Mouse (Mus musculus) limb, embryonic 10.5 days (tissue): ENCODE data around the gene Olfr686. TPM values are rescaled to one million over a fixed set of nuclear protein-coding genes. Genes with fewer than 3 reads are reported as not detected.

Experiments
- DNase-seq: peaks from one replicate; pipeline ENCODE4 v3.0.0-alpha.2; 2017; ENCODE audit warnings: low spot score
- H3K27ac ChIP-seq: fragments of 300-500 bp; sonication (generic); 2 replicates; pipeline ENCODE4 v1.5.1; 2016; ENCODE audit warnings: mild to moderate bottlenecking
- H3K27me3 ChIP-seq: fragments of 300-500 bp; sonication (generic); 2 replicates; pipeline ENCODE4 v1.6.1; 2016; ENCODE audit warnings: low read depth, mild to moderate bottlenecking; ENCODE audit not compliant: poor library complexity, severe bottlenecking
- H3K36me3 ChIP-seq: fragments of 300-500 bp; sonication (generic); 2 replicates; pipeline ENCODE4 v1.6.1; 2016; ENCODE audit warnings: mild to moderate bottlenecking, moderate library complexity
- H3K4me1 ChIP-seq: fragments of 300-500 bp; sonication (generic); 2 replicates; pipeline ENCODE4 v1.6.1; 2016
- H3K4me3 ChIP-seq: fragments of 300-500 bp; sonication (generic); 2 replicates; pipeline ENCODE4 v1.5.1; 2016; ENCODE audit warnings: mild to moderate bottlenecking, moderate library complexity
- H3K9me3 ChIP-seq: fragments of 300-500 bp; sonication (generic); replicated peaks from 2 replicates; pipeline ENCODE4 v1.6.1; 2016; ENCODE audit warnings: mild to moderate bottlenecking
- WGBS: fragments of 180-500 bp; shearing (Covaris S2); methylation state at CpG from one replicate; pipeline ENCODE4 v1.1.7; 2016; 5-methylcytosine and 5-hydroxymethylcytosine counted together
- polyA plus RNA-seq: library from polyadenylated mRNA; unstranded; fragments of >200 nt; fragmentation: Nextera tagmentation; extraction: Ambion mirVana; gene quantifications from 2 replicates; pipeline ENCODE4 v1.2.1, GENCODE M21; 2016

Olfr686 gene
- polyA plus RNA-seq, result not detected in 2 replicates

- Histone ChIP-seq H3K27me3 (no peaks in the 10 kb centered on the region), H3K9me3 (no peaks in the 10 kb centered on the region), H3K36me3 (no peaks in the 10 kb centered on the region), H3K4me1 (no peaks in the 10 kb centered on the region), H3K27ac (no peak within 1 kb of the TSS), H3K4me3 (no peak within 1 kb of the TSS)
- no peak for DNase-seq
Observed at GRCm38 (mm10) chr7:105207385-105207784, at the start of gene Olfr686. Olfr686 (minus strand) TSS chr7:105207485.

GRCm38 (mm10) chr7:105256656-105257055 is 49.4 kb upstream of the Olfr686 start:
- Histone ChIP-seq H3K27me3 (no peaks in the 10 kb centered on the region), H3K9me3 (no peaks in the 10 kb centered on the region), H3K27ac (no peak overlapping the region), H3K36me3 (no peaks in the 10 kb centered on the region), H3K4me1 (no peaks in the 10 kb centered on the region), H3K4me3 (no peak overlapping the region)
- DNase-seq, result peak; percentile 32
- 63% methylated on average over 5 of the region's 5 CpGs for WGBS

GRCm38 (mm10) chr7:105248197-105248596 is 40.9 kb upstream of the Olfr686 start:
- Histone ChIP-seq H3K9me3 (no peaks in the 10 kb centered on the region), H3K36me3 (no peaks in the 10 kb centered on the region), H3K4me1 (no peaks in the 10 kb centered on the region), H3K27me3 (no peaks in the 10 kb centered on the region), H3K27ac (no peak overlapping the region), H3K4me3 (no peak overlapping the region)
- 60% methylated on average over 1 of the region's 1 CpGs for WGBS
- DNase-seq, result no peak

GRCm38 (mm10) chr7:105247671-105248070 is 40.4 kb upstream of the Olfr686 start:
- H3K4me3 ChIP-seq, result no peak overlapping the region
- H3K27ac ChIP-seq, result no peak overlapping the region
- DNase-seq, result no peak
- 91% methylated on average over 3 of the region's 3 CpGs for WGBS
- H3K27me3 ChIP-seq, result no peaks in the 10 kb centered on the region
- no peaks in the 10 kb centered on the region for H3K36me3 ChIP-seq
- no peaks in the 10 kb centered on the region for H3K9me3 ChIP-seq
- no peaks in the 10 kb centered on the region for H3K4me1 ChIP-seq

GRCm38 (mm10) chr7:105229386-105229785 is 22.1 kb upstream of the Olfr686 start:
- H3K36me3 ChIP-seq, result no peaks in the 10 kb centered on the region
- H3K4me1 ChIP-seq, result no peaks in the 10 kb centered on the region
- H3K4me3 ChIP-seq, result no peak overlapping the region
- 91% methylated on average over 2 of the region's 2 CpGs for WGBS
- H3K9me3 ChIP-seq, result no peaks in the 10 kb centered on the region
- no peaks in the 10 kb centered on the region for H3K27me3 ChIP-seq
- DNase-seq, result no peak
- H3K27ac ChIP-seq, result no peak overlapping the region

GRCm38 (mm10) chr7:105228138-105228537 is 20.9 kb upstream of the Olfr686 start:
- no peaks in the 10 kb centered on the region for H3K27me3 ChIP-seq
- no peaks in the 10 kb centered on the region for H3K4me1 ChIP-seq
- DNase-seq, result no peak
- WGBS, result 81% methylated on average over 1 of the region's 1 CpGs
- H3K9me3 ChIP-seq, result no peaks in the 10 kb centered on the region
- H3K4me3 ChIP-seq, result no peak overlapping the region
- no peaks in the 10 kb centered on the region for H3K36me3 ChIP-seq
- H3K27ac ChIP-seq, result no peak overlapping the region

- no peaks in the 10 kb centered on the region for H3K27me3 ChIP-seq
- H3K36me3 ChIP-seq, result no peaks in the 10 kb centered on the region
- no peak for DNase-seq
Observed at GRCm38 (mm10) chr7:105226703-105227102, 19.4 kb upstream of the Olfr686 start.

GRCm38 (mm10) chr7:105226072-105226471 is 18.8 kb upstream of the Olfr686 start:
- no peaks in the 10 kb centered on the region for H3K9me3 ChIP-seq
- no peak for DNase-seq
- no peaks in the 10 kb centered on the region for H3K27me3 ChIP-seq
- H3K36me3 ChIP-seq, result no peaks in the 10 kb centered on the region
- H3K4me1 ChIP-seq, result no peaks in the 10 kb centered on the region
- H3K4me3 ChIP-seq, result no peak overlapping the region
- no peak overlapping the region for H3K27ac ChIP-seq

More at GRCm38 (mm10) chr7:105226703-105227102, 19.4 kb upstream of the Olfr686 start:
- H3K4me1 ChIP-seq, result no peaks in the 10 kb centered on the region
- H3K27ac ChIP-seq, result no peak overlapping the region
- no peak overlapping the region for H3K4me3 ChIP-seq
- H3K9me3 ChIP-seq, result no peaks in the 10 kb centered on the region

GRCm38 (mm10) chr7:105218281-105218680 is 11.0 kb upstream of the Olfr686 start:
- Histone ChIP-seq H3K4me1 (no peaks in the 10 kb centered on the region), H3K27me3 (no peaks in the 10 kb centered on the region), H3K27ac (no peak overlapping the region), H3K36me3 (no peaks in the 10 kb centered on the region), H3K4me3 (no peak overlapping the region), H3K9me3 (no peaks in the 10 kb centered on the region)
- 82% methylated on average over 4 of the region's 4 CpGs for WGBS
- no peak for DNase-seq

GRCm38 (mm10) chr7:105214761-105215160 is 7.5 kb upstream of the Olfr686 start:
- Histone ChIP-seq H3K27me3 (no peaks in the 10 kb centered on the region), H3K4me1 (no peaks in the 10 kb centered on the region), H3K27ac (no peak overlapping the region), H3K4me3 (no peak overlapping the region), H3K9me3 (no peaks in the 10 kb centered on the region), H3K36me3 (no peaks in the 10 kb centered on the region)
- WGBS, result 70% methylated on average over 1 of the region's 1 CpGs
- no peak for DNase-seq

GRCm38 (mm10) chr7:105185912-105186311 is 21.4 kb downstream of the Olfr686 start, which contains the start of gene Olfr685:
Olfr685 (minus strand) TSS chr7:105186012.
- H3K27me3 ChIP-seq, result no peaks in the 10 kb centered on the region
- 95% methylated on average over 1 of the region's 1 CpGs for WGBS
- DNase-seq, result no peak
- H3K36me3 ChIP-seq, result no peaks in the 10 kb centered on the region
- no peaks in the 10 kb centered on the region for H3K9me3 ChIP-seq
- H3K4me1 ChIP-seq, result no peaks in the 10 kb centered on the region
- H3K4me3 ChIP-seq, result no peak within 1 kb of the TSS
- no peak within 1 kb of the TSS for H3K27ac ChIP-seq

- Histone ChIP-seq H3K27me3 (no peaks in the 10 kb centered on the region), H3K4me1 (no peaks in the 10 kb centered on the region), H3K4me3 (no peak overlapping the region), H3K27ac (no peak overlapping the region), H3K36me3 (no peaks in the 10 kb centered on the region), H3K9me3 (no peaks in the 10 kb centered on the region)
- WGBS, result 59% methylated on average over 4 of the region's 4 CpGs
- no peak for DNase-seq
Observed at GRCm38 (mm10) chr7:105170773-105171172, 36.5 kb downstream of the Olfr686 start.

GRCm38 (mm10) chr7:105163553-105163952 is 43.7 kb downstream of the Olfr686 start, which contains the start of gene Olfr684:
Olfr684 (minus strand) TSS chr7:105163653.
- WGBS, result 77% methylated on average over 1 of the region's 1 CpGs
- Histone ChIP-seq H3K36me3 (no peaks in the 10 kb centered on the region), H3K9me3 (no peaks in the 10 kb centered on the region), H3K27me3 (no peaks in the 10 kb centered on the region), H3K4me3 (no peak within 1 kb of the TSS), H3K27ac (no peak within 1 kb of the TSS), H3K4me1 (no peaks in the 10 kb centered on the region)
- no peak for DNase-seq
